Mouse (Mus musculus): ENCODE results near the gene Kndc1.

Kndc1 gene

GRCm38 (mm10) chr7:139894655-139895557 is at the start of gene Kndc1:
Gene Kndc1, plus strand, starts transcription at chr7:139894696.
- in situ Hi-C loops (cut with MboI; ENCODE audit: low pct_unique_long_range_greater_than_20kb in 1 of 2, low sequenced_read_pairs in 2 of 2, unreplicated experiment in 1 of 2): loop anchor here in 1 of 2 experiments (5.0 kb wide), 1 partner anchor 97 kb away; the partner anchor contains the start of gene Adam8

GRCm38 (mm10) chr7:139845101-139845500 is 49.4 kb upstream of the Kndc1 start:
- in situ Hi-C loops (cut with MboI; ENCODE audit: low pct_unique_long_range_greater_than_20kb in 1 of 2, low sequenced_read_pairs in 2 of 2, unreplicated experiment in 1 of 2): no loop called here

GRCm38 (mm10) chr7:139850152-139850551 is 44.3 kb upstream of the Kndc1 start:
- in situ Hi-C loops (cut with MboI; ENCODE audit: low pct_unique_long_range_greater_than_20kb in 1 of 2, low sequenced_read_pairs in 2 of 2, unreplicated experiment in 1 of 2): no loop called here

GRCm38 (mm10) chr7:139850677-139851076 is 43.8 kb upstream of the Kndc1 start:
- in situ Hi-C loops (cut with MboI; ENCODE audit: low pct_unique_long_range_greater_than_20kb in 1 of 2, low sequenced_read_pairs in 2 of 2, unreplicated experiment in 1 of 2): no loop called here

GRCm38 (mm10) chr7:139851098-139851497 is 43.4 kb upstream of the Kndc1 start:
- in situ Hi-C loops (cut with MboI; ENCODE audit: low pct_unique_long_range_greater_than_20kb in 1 of 2, low sequenced_read_pairs in 2 of 2, unreplicated experiment in 1 of 2): no loop called here

- in situ Hi-C loops (cut with MboI; ENCODE audit: low pct_unique_long_range_greater_than_20kb in 1 of 2, low sequenced_read_pairs in 2 of 2, unreplicated experiment in 1 of 2): no loop called here
Measured at GRCm38 (mm10) chr7:139855261-139855660, 39.2 kb upstream of the Kndc1 start.

- in situ Hi-C loops (cut with MboI; ENCODE audit: low pct_unique_long_range_greater_than_20kb in 1 of 2, low sequenced_read_pairs in 2 of 2, unreplicated experiment in 1 of 2): loop anchor here (5.0 to 10.0 kb wide), 2 partner anchors 157 to 159 kb away; no protein-coding TSS in a partner anchor
Measured at GRCm38 (mm10) chr7:139861411-139861810, 33.1 kb upstream of the Kndc1 start.

- in situ Hi-C loops (cut with MboI; ENCODE audit: low pct_unique_long_range_greater_than_20kb in 1 of 2, low sequenced_read_pairs in 2 of 2, unreplicated experiment in 1 of 2): loop anchor here (5.0 to 10.0 kb wide), 2 partner anchors 158 to 161 kb away; no protein-coding TSS in a partner anchor
Measured at GRCm38 (mm10) chr7:139863076-139863475, 31.4 kb upstream of the Kndc1 start.

- in situ Hi-C loops (cut with MboI; ENCODE audit: low pct_unique_long_range_greater_than_20kb in 1 of 2, low sequenced_read_pairs in 2 of 2, unreplicated experiment in 1 of 2): loop anchor here (5.0 to 10.0 kb wide), 2 partner anchors 159 to 162 kb away; no protein-coding TSS in a partner anchor
Measured at GRCm38 (mm10) chr7:139864253-139864652, 30.2 kb upstream of the Kndc1 start.

GRCm38 (mm10) chr7:139864871-139865270 is 29.6 kb upstream of the Kndc1 start:
- in situ Hi-C loops (cut with MboI; ENCODE audit: low pct_unique_long_range_greater_than_20kb in 1 of 2, low sequenced_read_pairs in 2 of 2, unreplicated experiment in 1 of 2): loop anchor here (5.0 to 10.0 kb wide), 2 partner anchors 160 to 163 kb away; no protein-coding TSS in a partner anchor

- in situ Hi-C loops (cut with MboI; ENCODE audit: low pct_unique_long_range_greater_than_20kb in 1 of 2, low sequenced_read_pairs in 2 of 2, unreplicated experiment in 1 of 2): no loop called here
Measured at GRCm38 (mm10) chr7:139871014-139871413, 23.5 kb upstream of the Kndc1 start.

GRCm38 (mm10) chr7:139877167-139877792 is 17.2 kb upstream of the Kndc1 start:
- in situ Hi-C loops (cut with MboI; ENCODE audit: low pct_unique_long_range_greater_than_20kb in 1 of 2, low sequenced_read_pairs in 2 of 2, unreplicated experiment in 1 of 2): no loop called here

- in situ Hi-C loops (cut with MboI; ENCODE audit: low pct_unique_long_range_greater_than_20kb in 1 of 2, low sequenced_read_pairs in 2 of 2, unreplicated experiment in 1 of 2): no loop called here
Measured at GRCm38 (mm10) chr7:139878122-139878521, 16.4 kb upstream of the Kndc1 start.

GRCm38 (mm10) chr7:139878621-139879020 is 15.9 kb upstream of the Kndc1 start:
- in situ Hi-C loops (cut with MboI; ENCODE audit: low pct_unique_long_range_greater_than_20kb in 1 of 2, low sequenced_read_pairs in 2 of 2, unreplicated experiment in 1 of 2): no loop called here

GRCm38 (mm10) chr7:139883545-139883944 is 11.0 kb upstream of the Kndc1 start:
- in situ Hi-C loops (cut with MboI; ENCODE audit: low pct_unique_long_range_greater_than_20kb in 1 of 2, low sequenced_read_pairs in 2 of 2, unreplicated experiment in 1 of 2): no loop called here

- in situ Hi-C loops (cut with MboI; ENCODE audit: low pct_unique_long_range_greater_than_20kb in 1 of 2, low sequenced_read_pairs in 2 of 2, unreplicated experiment in 1 of 2): no loop called here
Measured at GRCm38 (mm10) chr7:139891779-139892178, 2.7 kb upstream of the Kndc1 start.

GRCm38 (mm10) chr7:139896271-139896670 is 1.8 kb downstream of the Kndc1 start:
- in situ Hi-C loops (cut with MboI; ENCODE audit: low pct_unique_long_range_greater_than_20kb in 1 of 2, low sequenced_read_pairs in 2 of 2, unreplicated experiment in 1 of 2): loop anchor here in 1 of 2 experiments (5.0 kb wide), 1 partner anchor 96 kb away; the partner anchor contains the start of gene Adam8

- in situ Hi-C loops (cut with MboI; ENCODE audit: low pct_unique_long_range_greater_than_20kb in 1 of 2, low sequenced_read_pairs in 2 of 2, unreplicated experiment in 1 of 2): loop anchor here in 1 of 2 experiments (5.0 kb wide), 1 partner anchor 96 kb away; the partner anchor contains the start of gene Adam8
Measured at GRCm38 (mm10) chr7:139896796-139897195, 2.3 kb downstream of the Kndc1 start.

- in situ Hi-C loops (cut with MboI; ENCODE audit: low pct_unique_long_range_greater_than_20kb in 1 of 2, low sequenced_read_pairs in 2 of 2, unreplicated experiment in 1 of 2): loop anchor here in 1 of 2 experiments (5.0 kb wide), 1 partner anchor 94 kb away; the partner anchor contains the start of gene Adam8
Measured at GRCm38 (mm10) chr7:139898606-139899005, 4.1 kb downstream of the Kndc1 start.

Measured in mouse embryonic stem cell (cell line).